Mouse (Mus musculus) layer of hippocampus, postnatal 14 days (tissue): ENCODE data around the gene C1qtnf9. TPM values are rescaled to one million over a fixed set of nuclear protein-coding genes. Genes with fewer than 3 reads are reported as not detected.

Experiments used
- DNase-seq, 2 experiments: peaks; one replicate each; pipeline ENCODE4 v3.0.0; 2021 to 2022; ENCODE audit warnings: low spot score in 2 of 2, mixed read lengths in 1 of 2
- long read RNA-seq, 2 experiments: library from polyadenylated mRNA; stranded (forward); transcript quantifications; one replicate each; pipeline ENCODE4 v2.0.0; 2021
- total RNA-seq, 2 experiments: library from RNA; stranded (reverse); gene quantifications; 2 replicates each; pipeline ENCODE4 v1.2.3; 2021

Gene C1qtnf9
- total RNA-seq, result under 1 TPM in 1 of 2 experiments, not detected in 1; 0.23 TPM
- long read RNA-seq, experiment 1, result 0 reads
- long read RNA-seq, experiment 2, result 0 reads

- no peak for DNase-seq
Measured at GRCm38 (mm10) chr14:60767884-60768283, at the start of gene C1qtnf9. Gene C1qtnf9, plus strand, starts transcription at chr14:60768134.

GRCm38 (mm10) chr14:60721304-60721703 lies 46.6 kb upstream of the C1qtnf9 start:
- DNase-seq, result no peak

- DNase-seq, result no peak
Measured at GRCm38 (mm10) chr14:60721938-60722337, 46.0 kb upstream of the C1qtnf9 start.

- DNase-seq, result no peak
Measured at GRCm38 (mm10) chr14:60726091-60726490, 41.8 kb upstream of the C1qtnf9 start.

GRCm38 (mm10) chr14:60727130-60727529 lies 40.8 kb upstream of the C1qtnf9 start:
- no peak for DNase-seq

GRCm38 (mm10) chr14:60732081-60732480 lies 35.9 kb upstream of the C1qtnf9 start:
- DNase-seq, result no peak

- DNase-seq, result no peak
Measured at GRCm38 (mm10) chr14:60732787-60733186, 35.1 kb upstream of the C1qtnf9 start.

- no peak for DNase-seq
Measured at GRCm38 (mm10) chr14:60733706-60734105, 34.2 kb upstream of the C1qtnf9 start.

GRCm38 (mm10) chr14:60735206-60735605 lies 32.7 kb upstream of the C1qtnf9 start:
- no peak for DNase-seq

GRCm38 (mm10) chr14:60735848-60736547 lies 31.9 kb upstream of the C1qtnf9 start:
- DNase-seq, result no peak

- DNase-seq, result no peak
Measured at GRCm38 (mm10) chr14:60736591-60737192, 31.2 kb upstream of the C1qtnf9 start.

- no peak for DNase-seq
Measured at GRCm38 (mm10) chr14:60737202-60737611, 30.7 kb upstream of the C1qtnf9 start.

GRCm38 (mm10) chr14:60738434-60738938 lies 29.4 kb upstream of the C1qtnf9 start:
- no peak for DNase-seq

- no peak for DNase-seq
Measured at GRCm38 (mm10) chr14:60739155-60739554, 28.8 kb upstream of the C1qtnf9 start.

- no peak for DNase-seq
Measured at GRCm38 (mm10) chr14:60739616-60740015, 28.3 kb upstream of the C1qtnf9 start.

GRCm38 (mm10) chr14:60740507-60740906 lies 27.4 kb upstream of the C1qtnf9 start:
- DNase-seq, result no peak

GRCm38 (mm10) chr14:60741033-60741432 lies 26.9 kb upstream of the C1qtnf9 start:
- no peak for DNase-seq

GRCm38 (mm10) chr14:60741490-60741981 lies 26.4 kb upstream of the C1qtnf9 start:
- DNase-seq, result peak in 1 of 2 experiments; percentile 69

GRCm38 (mm10) chr14:60743681-60744080 lies 24.3 kb upstream of the C1qtnf9 start:
- DNase-seq, result no peak

GRCm38 (mm10) chr14:60745201-60745600 lies 22.7 kb upstream of the C1qtnf9 start:
- no peak for DNase-seq

- no peak for DNase-seq
Measured at GRCm38 (mm10) chr14:60746141-60746540, 21.8 kb upstream of the C1qtnf9 start.

GRCm38 (mm10) chr14:60747154-60747870 lies 20.6 kb upstream of the C1qtnf9 start:
- no peak for DNase-seq
